Mouse (Mus musculus) limb, embryonic 13.5 days (tissue): ENCODE measurements at regions not wholly inside any gene's neighbourhood (a gene's known extent, or its start where the extent isn't known, plus 50 kb on each side); places are given as distances from the start of the nearest gene placed in this dataset.

Experiments
- ATAC-seq: fragments of 200-750 bp; cut with Nextera tagmentation; 2 replicates; pipeline ENCODE4 v1.8.0; 2017; ENCODE audit warnings: low read depth, moderate number of reproducible peaks, moderate TSS enrichment; ENCODE audit not compliant: low FRiP score
- H3K27ac ChIP-seq: fragments of 300-500 bp; sonication (generic); 2 replicates; pipeline ENCODE4 v1.5.1; 2015; ENCODE audit warnings: inconsistent platforms, mild to moderate bottlenecking, moderate library complexity
- H3K27me3 ChIP-seq: fragments of 300-500 bp; sonication (generic); 2 replicates; pipeline ENCODE4 v1.6.1; 2015; ENCODE audit warnings: mild to moderate bottlenecking, inconsistent platforms
- H3K36me3 ChIP-seq: fragments of 300-500 bp; sonication (generic); 2 replicates; pipeline ENCODE4 v1.6.1; 2015; ENCODE audit warnings: inconsistent platforms, mild to moderate bottlenecking, moderate library complexity
- H3K4me1 ChIP-seq: fragments of 300-500 bp; sonication (generic); 2 replicates; pipeline ENCODE4 v1.6.1; 2015; ENCODE audit warnings: inconsistent platforms
- H3K4me2 ChIP-seq: fragments of 300-500 bp; sonication (generic); replicated peaks from 2 replicates; pipeline ENCODE4 v1.6.1; 2015; ENCODE audit warnings: inconsistent platforms, mild to moderate bottlenecking, moderate library complexity
- H3K4me3 ChIP-seq: fragments of 300-500 bp; sonication (generic); 2 replicates; pipeline ENCODE4 v1.5.1; 2015; ENCODE audit warnings: moderate library complexity, mild to moderate bottlenecking, inconsistent platforms
- H3K9ac ChIP-seq: fragments of 300-500 bp; sonication (generic); 2 replicates; pipeline ENCODE4 v1.6.1; 2015; ENCODE audit warnings: mild to moderate bottlenecking, inconsistent platforms
- H3K9me3 ChIP-seq: fragments of 300-500 bp; sonication (generic); 2 replicates; pipeline ENCODE4 v1.6.1; 2016; ENCODE audit warnings: inconsistent platforms
- WGBS: fragments of 180-500 bp; shearing (Covaris S2); methylation state at CpG from one replicate; pipeline ENCODE4 v1.1.7; 2015; 5-methylcytosine and 5-hydroxymethylcytosine counted together

GRCm38 (mm10) chr10:114956257-114956656 is 154.2 kb upstream of the Trhde start:
- H3K4me2 ChIP-seq, result no peak overlapping the region
- H3K4me3 ChIP-seq, result no peak overlapping the region
- H3K4me1 ChIP-seq, result no peaks in the 10 kb centered on the region
- H3K9me3 ChIP-seq, result no peaks in the 10 kb centered on the region
- no peaks in the 10 kb centered on the region for H3K27me3 ChIP-seq
- H3K27ac ChIP-seq, result no peak overlapping the region
- no peak for ATAC-seq
- WGBS, result 75% methylated on average over 6 of the region's 6 CpGs
- no peaks in the 10 kb centered on the region for H3K36me3 ChIP-seq
- no peak overlapping the region for H3K9ac ChIP-seq

- no peaks in the 10 kb centered on the region for H3K9me3 ChIP-seq
- H3K36me3 ChIP-seq, result no peaks in the 10 kb centered on the region
- no peak overlapping the region for H3K4me2 ChIP-seq
- no peaks in the 10 kb centered on the region for H3K27me3 ChIP-seq
- H3K9ac ChIP-seq, result no peak overlapping the region
- H3K4me3 ChIP-seq, result no peak overlapping the region
- ATAC-seq, result no peak
- no peaks in the 10 kb centered on the region for H3K4me1 ChIP-seq
- no peak overlapping the region for H3K27ac ChIP-seq
These were observed 153.5 kb upstream of the Trhde start for GRCm38 (mm10) chr10:114955608-114956007.

GRCm38 (mm10) chr10:114953358-114953757 is 151.3 kb upstream of the Trhde start:
- 56% methylated on average over 12 of the region's 12 CpGs for WGBS
- H3K36me3 ChIP-seq, result no peaks in the 10 kb centered on the region
- ATAC-seq, result no peak

GRCm38 (mm10) chr10:114949194-114949593 is 147.1 kb upstream of the Trhde start:
- 84% methylated on average over 6 of the region's 6 CpGs for WGBS
- Histone ChIP-seq H3K4me2 (no peak overlapping the region), H3K4me1 (no peaks in the 10 kb centered on the region), H3K9ac (no peak overlapping the region), H3K27me3 (no peaks in the 10 kb centered on the region), H3K27ac (no peak overlapping the region), H3K4me3 (no peak overlapping the region), H3K36me3 (no peaks in the 10 kb centered on the region), H3K9me3 (no peaks in the 10 kb centered on the region)
- no peak for ATAC-seq

More at GRCm38 (mm10) chr10:114953358-114953757, 151.3 kb upstream of the Trhde start:
- H3K9ac ChIP-seq, result no peak overlapping the region
- H3K27ac ChIP-seq, result no peak overlapping the region
- H3K4me1 ChIP-seq, result no peaks in the 10 kb centered on the region
- no peaks in the 10 kb centered on the region for H3K9me3 ChIP-seq
- no peak overlapping the region for H3K4me3 ChIP-seq
- no peaks in the 10 kb centered on the region for H3K27me3 ChIP-seq
- no peak overlapping the region for H3K4me2 ChIP-seq

DNA sequence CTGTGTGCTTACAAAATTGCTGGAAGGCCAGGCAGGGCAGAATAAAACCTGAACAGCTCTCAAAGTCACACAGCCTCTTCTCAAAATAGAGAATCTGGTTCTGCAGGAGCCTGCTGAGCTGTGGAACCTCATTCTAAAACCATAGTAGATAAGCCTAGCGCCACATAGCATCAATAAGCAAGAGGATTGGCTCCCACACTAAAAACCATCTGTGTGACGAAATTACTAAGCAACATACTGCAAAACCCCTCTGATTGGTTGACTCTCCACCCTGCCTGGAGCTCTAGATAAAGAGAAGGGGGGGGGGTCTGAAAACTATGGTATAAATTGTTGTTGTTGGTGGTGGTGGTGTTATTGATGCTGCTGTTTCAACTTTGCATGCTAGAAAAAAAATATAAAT is 122.6 kb upstream of the Trhde start:
- Histone ChIP-seq H3K4me2 (no peak overlapping the region), H3K27ac (no peak overlapping the region), H3K36me3 (no peaks in the 10 kb centered on the region), H3K4me1 (no peaks in the 10 kb centered on the region), H3K27me3 (no peaks in the 10 kb centered on the region), H3K9ac (no peak overlapping the region), H3K4me3 (no peak overlapping the region), H3K9me3 (no peaks in the 10 kb centered on the region)
- ATAC-seq, result no peak
- WGBS, result 74% methylated on average over 2 of the region's 2 CpGs

GRCm38 (mm10) chr10:114913971-114914370 is 111.9 kb upstream of the Trhde start:
- Histone ChIP-seq H3K27me3 (no peaks in the 10 kb centered on the region), H3K27ac (no peak overlapping the region), H3K4me3 (no peak overlapping the region), H3K36me3 (no peaks in the 10 kb centered on the region), H3K9ac (no peak overlapping the region), H3K4me1 (no peaks in the 10 kb centered on the region), H3K9me3 (no peaks in the 10 kb centered on the region), H3K4me2 (no peak overlapping the region)
- no peak for ATAC-seq
- WGBS, result 67% methylated on average over 3 of the region's 3 CpGs

- H3K36me3 ChIP-seq, result no peaks in the 10 kb centered on the region
- no peaks in the 10 kb centered on the region for H3K27me3 ChIP-seq
- no peak overlapping the region for H3K27ac ChIP-seq
- H3K9me3 ChIP-seq, result no peaks in the 10 kb centered on the region
- 77% methylated on average over 2 of the region's 2 CpGs for WGBS
- H3K4me1 ChIP-seq, result no peaks in the 10 kb centered on the region
- no peak overlapping the region for H3K9ac ChIP-seq
- no peak overlapping the region for H3K4me2 ChIP-seq
- no peak overlapping the region for H3K4me3 ChIP-seq
- no peak for ATAC-seq
These were observed 89.8 kb upstream of the Trhde start for GRCm38 (mm10) chr10:114891916-114892315.

- no peaks in the 10 kb centered on the region for H3K4me1 ChIP-seq
- WGBS, result 84% methylated on average over 12 of the region's 12 CpGs
- no peak overlapping the region for H3K27ac ChIP-seq
- H3K9me3 ChIP-seq, result no peaks in the 10 kb centered on the region
- H3K27me3 ChIP-seq, result no peaks in the 10 kb centered on the region
- H3K4me2 ChIP-seq, result no peak overlapping the region
- no peak for ATAC-seq
- no peaks in the 10 kb centered on the region for H3K36me3 ChIP-seq
- H3K4me3 ChIP-seq, result no peak overlapping the region
- no peak overlapping the region for H3K9ac ChIP-seq
These were observed 88.8 kb upstream of the Trhde start for GRCm38 (mm10) chr10:114890726-114891430.

- no peaks in the 10 kb centered on the region for H3K9me3 ChIP-seq
- H3K27me3 ChIP-seq, result no peaks in the 10 kb centered on the region
- peaks cover 3% of the 10 kb centered on the region; the same call in 1 of the 2 replicates for H3K4me1 ChIP-seq
- 27% methylated on average over 2 of the region's 2 CpGs for WGBS
- H3K4me3 ChIP-seq, result no peak overlapping the region
- no peak overlapping the region for H3K27ac ChIP-seq
- no peaks in the 10 kb centered on the region for H3K36me3 ChIP-seq
- H3K4me2 ChIP-seq, result no peak overlapping the region
- no peak for ATAC-seq
- no peak overlapping the region for H3K9ac ChIP-seq
These were observed 69.1 kb upstream of the Trhde start for GRCm38 (mm10) chr10:114871201-114871600.

DNA sequence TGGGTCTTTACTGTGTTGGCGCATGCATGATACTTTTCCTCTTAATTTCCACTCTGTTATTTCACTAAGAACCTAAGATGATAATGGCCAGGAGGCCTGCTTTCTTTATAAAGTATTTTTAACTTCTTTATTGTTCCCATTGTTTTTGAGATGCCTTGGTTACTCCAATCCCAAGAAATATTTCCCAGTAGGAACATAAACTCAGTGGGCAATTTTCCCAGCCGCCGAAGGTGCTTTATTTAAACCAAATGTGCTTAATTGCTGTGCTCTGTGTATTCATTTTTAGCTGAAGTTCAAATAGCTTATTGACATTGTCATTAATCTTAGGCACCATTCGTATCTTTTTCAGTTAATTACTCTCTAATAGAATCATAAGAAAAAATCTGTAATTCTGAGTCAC is 55.1 kb upstream of the Trhde start:
- H3K9ac ChIP-seq, result no peak overlapping the region
- H3K36me3 ChIP-seq, result no peaks in the 10 kb centered on the region
- peak; percentile 30; the same call in 1 of the 2 replicates for ATAC-seq
- no peak overlapping the region for H3K27ac ChIP-seq
- no peaks in the 10 kb centered on the region for H3K9me3 ChIP-seq
- H3K27me3 ChIP-seq, result no peaks in the 10 kb centered on the region
- H3K4me3 ChIP-seq, result no peak overlapping the region
- WGBS, result 26% methylated on average over 4 of the region's 4 CpGs
- H3K4me1 ChIP-seq, result no peaks in the 10 kb centered on the region
- no peak overlapping the region for H3K4me2 ChIP-seq

GRCm38 (mm10) chr10:114852688-114853087 is 50.6 kb upstream of the Trhde start:
- Histone ChIP-seq H3K36me3 (no peaks in the 10 kb centered on the region), H3K4me2 (no peak overlapping the region), H3K9me3 (0 out of 2 replicates have a peak, but pooled peaks cover 7% of the 10 kb centered on the region), H3K27me3 (no peaks in the 10 kb centered on the region), H3K4me3 (no peak overlapping the region), H3K27ac (no peak overlapping the region), H3K9ac (no peak overlapping the region), H3K4me1 (no peaks in the 10 kb centered on the region)
- ATAC-seq, result no peak
